Mouse (Mus musculus) lung, embryonic 14.5 days (tissue): ENCODE results near the gene Pcbp4. TPM values are rescaled to one million over a fixed set of nuclear protein-coding genes. Genes with fewer than 3 reads are reported as not detected.

Source experiments
- ATAC-seq: fragments of 200-750 bp; cut with Nextera tagmentation; 2 replicates; pipeline ENCODE4 v1.8.0; 2017; ENCODE audit warnings: mild to moderate bottlenecking, moderate TSS enrichment, moderate library complexity; ENCODE audit not compliant: insufficient read depth
- DNase-seq: peaks from one replicate; pipeline ENCODE4 v3.0.0-alpha.2; 2015
- H3K27ac ChIP-seq: fragments of 300-500 bp; sonication (generic); 2 replicates; pipeline ENCODE4 v1.5.1; 2014; ENCODE audit warnings: low read depth, mild to moderate bottlenecking, moderate library complexity
- H3K27me3 ChIP-seq: fragments of 300-500 bp; sonication (generic); 2 replicates; pipeline ENCODE4 v1.6.1; 2014; ENCODE audit warnings: low read length, control low read depth; ENCODE audit not compliant: insufficient read depth
- H3K36me3 ChIP-seq: fragments of 300-500 bp; sonication (generic); 2 replicates; pipeline ENCODE4 v1.6.1; 2014; ENCODE audit warnings: control low read depth; ENCODE audit not compliant: insufficient read depth
- H3K4me1 ChIP-seq: fragments of 300-500 bp; sonication (generic); 2 replicates; pipeline ENCODE4 v1.6.1; 2014; ENCODE audit warnings: antibody characterized with exemption, control low read depth; ENCODE audit not compliant: insufficient read depth
- H3K4me2 ChIP-seq: fragments of 300-500 bp; sonication (generic); 2 replicates; pipeline ENCODE4 v1.6.1; 2014; ENCODE audit warnings: mild to moderate bottlenecking
- H3K4me3 ChIP-seq: fragments of 300-500 bp; sonication (generic); 2 replicates; pipeline ENCODE4 v1.5.1; 2014; ENCODE audit warnings: low read depth, low read length
- H3K9ac ChIP-seq: fragments of 300-500 bp; sonication (generic); 2 replicates; pipeline ENCODE4 v1.6.1; 2014
- H3K9me3 ChIP-seq: fragments of 300-500 bp; sonication (generic); 2 replicates; pipeline ENCODE4 v1.6.1; 2016; ENCODE audit warnings: low read depth, low read length, control low read depth
- CTCF ChIP-seq: IDR thresholded peaks from 2 replicates; pipeline ENCODE4 v1.5.1; 2016; ENCODE audit warnings: antibody characterized with exemption, low read depth
- WGBS: fragments of 180-500 bp; shearing (Covaris S2); extraction: QIAGEN DNeasy Blood & Tissue Kit; methylation state at CpG from one replicate; pipeline ENCODE4 v1.1.7; 2014; 5-methylcytosine and 5-hydroxymethylcytosine counted together
- polyA plus RNA-seq: library from polyadenylated mRNA; unstranded; fragments of >200 nt; fragmentation: Nextera tagmentation; extraction: Ambion mirVana; gene quantifications from 2 replicates; pipeline ENCODE4 v1.2.1, GENCODE M21; 2014

Gene Pcbp4
- polyA plus RNA-seq, 1 experiment from 2014 or later: 109 TPM

GRCm38 (mm10) chr9:106412210-106412609 lies 40.9 kb upstream of the Pcbp4 start:
- Histone ChIP-seq H3K27me3 (no peaks in the 10 kb centered on the region), H3K36me3 (no peaks in the 10 kb centered on the region), H3K9ac (no peak overlapping the region), H3K4me2 (no peak overlapping the region), H3K9me3 (no peaks in the 10 kb centered on the region), H3K4me1 (no peaks in the 10 kb centered on the region; the same call in 1 of the 2 replicates), H3K27ac (no peak overlapping the region), H3K4me3 (no peak overlapping the region)
- WGBS: 75% methylated on average over 3 of the region's 3 CpGs
- no peak for DNase-seq
- ATAC-seq: no peak
- no peak for TF ChIP-seq CTCF

DNA sequence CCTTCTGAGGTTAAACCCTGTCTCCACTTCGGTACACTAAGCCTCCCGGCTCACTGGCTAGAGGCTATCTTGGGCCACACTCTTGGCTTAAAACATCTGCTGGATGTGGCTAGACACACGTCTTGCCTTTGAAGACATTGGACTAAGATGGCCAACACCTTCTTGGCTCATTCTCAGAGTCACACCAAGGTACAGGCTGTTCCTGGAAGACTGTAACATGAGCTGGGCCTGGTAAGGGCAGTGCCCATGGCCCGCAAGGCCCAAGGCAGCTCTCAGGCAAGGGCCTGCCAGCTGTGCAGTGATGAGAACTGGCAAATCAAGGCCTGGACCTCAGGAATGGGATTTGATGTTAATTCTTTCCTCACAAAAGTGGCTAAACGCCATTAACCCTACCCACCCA lies 39.5 kb upstream of the Pcbp4 start:
- H3K27ac ChIP-seq: no peak overlapping the region
- no peak overlapping the region for H3K4me3 ChIP-seq
- 70% methylated on average over 5 of the region's 5 CpGs for WGBS
- no peak for TF ChIP-seq CTCF
- no peak overlapping the region for H3K4me2 ChIP-seq
- no peak overlapping the region for H3K9ac ChIP-seq
- no peaks in the 10 kb centered on the region for H3K36me3 ChIP-seq
- H3K9me3 ChIP-seq: no peaks in the 10 kb centered on the region
- DNase-seq: no peak
- H3K4me1 ChIP-seq: peaks cover 11% of the 10 kb centered on the region; the same call in 1 of the 2 replicates
- no peaks in the 10 kb centered on the region for H3K27me3 ChIP-seq
- no peak for ATAC-seq

GRCm38 (mm10) chr9:106416826-106417225 lies 36.3 kb upstream of the Pcbp4 start:
- H3K4me3 ChIP-seq: no peak overlapping the region
- WGBS: 77% methylated on average over 6 of the region's 6 CpGs
- H3K9me3 ChIP-seq: no peaks in the 10 kb centered on the region
- no peaks in the 10 kb centered on the region for H3K36me3 ChIP-seq
- no peak for TF ChIP-seq CTCF
- no peak overlapping the region for H3K4me2 ChIP-seq
- H3K9ac ChIP-seq: no peak overlapping the region
- H3K4me1 ChIP-seq: peaks cover 15% of the 10 kb centered on the region
- H3K27me3 ChIP-seq: no peaks in the 10 kb centered on the region
- no peak for DNase-seq
- ATAC-seq: no peak
- H3K27ac ChIP-seq: no peak overlapping the region

- H3K4me1 ChIP-seq: peaks cover 15% of the 10 kb centered on the region
- H3K4me3 ChIP-seq: peak overlapping the region; percentile 31
- ATAC-seq (peak; percentile 74), DNase-seq (peak; percentile 94)
- H3K27ac ChIP-seq: peak overlapping the region; percentile 46; the same call in 1 of the 2 replicates
- 14% methylated on average over 29 of the region's 29 CpGs for WGBS
- H3K9me3 ChIP-seq: no peaks in the 10 kb centered on the region
- H3K9ac ChIP-seq: peak overlapping the region; percentile 18; the same call in 1 of the 2 replicates
- H3K36me3 ChIP-seq: no peaks in the 10 kb centered on the region
- H3K27me3 ChIP-seq: no peaks in the 10 kb centered on the region
- peak; percentile 57 for TF ChIP-seq CTCF
- H3K4me2 ChIP-seq: peak overlapping the region; percentile 70
Measured at GRCm38 (mm10) chr9:106417841-106418625, 35.1 kb upstream of the Pcbp4 start.

DNA sequence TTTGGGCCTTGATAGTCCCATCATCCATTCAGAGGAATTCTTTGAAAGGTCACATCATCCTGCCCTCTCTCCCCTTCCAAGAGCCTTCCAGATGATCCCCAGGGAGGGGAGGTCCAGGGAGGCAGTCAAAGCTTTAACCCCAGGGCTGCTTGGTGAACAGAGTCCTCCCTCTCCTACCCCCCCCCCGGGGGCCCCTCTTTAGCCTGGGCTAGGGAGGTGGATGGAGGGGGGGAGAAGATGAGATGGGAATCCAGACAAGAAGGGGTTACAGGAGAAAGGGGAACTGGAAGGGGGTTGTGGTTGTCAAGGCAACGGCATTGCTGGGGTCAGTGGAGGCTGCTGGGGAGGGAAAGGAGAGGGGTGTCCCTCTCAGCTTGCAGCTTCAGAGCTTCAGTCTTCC lies 32.5 kb upstream of the Pcbp4 start:
- DNase-seq (no peak), ATAC-seq (no peak)
- no peak overlapping the region; the same call in 1 of the 2 replicates for H3K4me2 ChIP-seq
- H3K36me3 ChIP-seq: no peaks in the 10 kb centered on the region
- H3K4me1 ChIP-seq: peaks cover 15% of the 10 kb centered on the region
- 0 out of 2 replicates have a peak overlapping the region, but pooled peaks have one; percentile 2 for H3K9ac ChIP-seq
- 12% methylated on average over 2 of the region's 2 CpGs for WGBS
- TF ChIP-seq CTCF: no peak
- no peaks in the 10 kb centered on the region for H3K27me3 ChIP-seq
- H3K9me3 ChIP-seq: no peaks in the 10 kb centered on the region
- no peak overlapping the region for H3K4me3 ChIP-seq
- no peak overlapping the region for H3K27ac ChIP-seq

- H3K4me2 ChIP-seq: peak overlapping the region; percentile 51
- no peak for DNase-seq
- no peak overlapping the region for H3K9ac ChIP-seq
- H3K9me3 ChIP-seq: no peaks in the 10 kb centered on the region
- no peaks in the 10 kb centered on the region for H3K27me3 ChIP-seq
- H3K4me1 ChIP-seq: peaks cover 15% of the 10 kb centered on the region
- no peak overlapping the region for H3K4me3 ChIP-seq
- no peak overlapping the region for H3K27ac ChIP-seq
- no peaks in the 10 kb centered on the region for H3K36me3 ChIP-seq
- WGBS: 9% methylated on average over 18 of the region's 18 CpGs
- peak; percentile 29; the same call in 1 of the 2 replicates for ATAC-seq
- TF ChIP-seq CTCF: no peak
Measured at GRCm38 (mm10) chr9:106421033-106421864, 31.8 kb upstream of the Pcbp4 start.

DNA sequence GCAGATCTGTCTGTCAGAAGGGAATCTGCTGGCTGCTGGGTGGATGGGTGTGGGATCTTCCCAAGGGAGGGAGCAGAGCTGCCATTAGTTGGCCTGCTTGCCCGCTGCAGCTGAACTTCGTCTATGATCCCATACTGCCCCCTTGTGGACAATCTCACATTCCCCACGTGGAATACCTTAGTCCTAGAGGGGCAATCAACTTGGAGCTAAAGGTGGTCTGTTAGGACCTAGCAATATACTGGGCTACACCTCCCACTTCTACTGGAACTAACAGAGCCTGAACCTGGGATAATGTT lies 31.3 kb upstream of the Pcbp4 start:
- WGBS: 0% methylated on average over 3 of the region's 3 CpGs
- no peak overlapping the region for H3K4me3 ChIP-seq
- no peaks in the 10 kb centered on the region for H3K36me3 ChIP-seq
- ATAC-seq: peak; percentile 74
- H3K9me3 ChIP-seq: no peaks in the 10 kb centered on the region
- no peak overlapping the region for H3K27ac ChIP-seq
- peak overlapping the region; percentile 51 for H3K4me2 ChIP-seq
- H3K4me1 ChIP-seq: peaks cover 15% of the 10 kb centered on the region
- peak; percentile 98 for TF ChIP-seq CTCF
- H3K27me3 ChIP-seq: no peaks in the 10 kb centered on the region
- H3K9ac ChIP-seq: no peak overlapping the region
- peak; percentile 97 for DNase-seq
